Mouse (Mus musculus): ENCODE results near the gene Ppp1r2. TPM values are rescaled to one million over a fixed set of nuclear protein-coding genes. Genes with fewer than 3 reads are reported as not detected.

Gene Ppp1r2
- polyA plus RNA-seq, 1 experiment from 2014 or later: 90.5 TPM

Small RNA genes within 50 kb of the gene (microRNA-seq; reads per million reads assigned to microRNA genes)
- not detected for gene Gm27415

Other genes starting within 250 kb of the Ppp1r2 start
- 14.3 and 15.7 TPM in 2 replicates for gene Xxylt1, start 193.8 kb downstream of the Ppp1r2 start, polyA plus RNA-seq (2015; fragmentation: Nextera tagmentation; extraction: Ambion mirVana)
- 17.7 and 19.9 TPM in 2 replicates for gene Acap2, start 74.0 kb downstream of the Ppp1r2 start, polyA plus RNA-seq (2015; fragmentation: Nextera tagmentation; extraction: Ambion mirVana)
- gene Apod, start 39.5 kb upstream of the Ppp1r2 start, polyA plus RNA-seq (2015; fragmentation: Nextera tagmentation; extraction: Ambion mirVana): 0.50 and 0.66 TPM in 2 replicates
- 62.6 and 85.6 TPM in 2 replicates for gene Bdh1, start 147.0 kb upstream of the Ppp1r2 start, polyA plus RNA-seq (2015; fragmentation: Nextera tagmentation; extraction: Ambion mirVana)

All from stomach, embryonic 15.5 days (tissue).